Mouse (Mus musculus): Measurements from ENCODE around the gene Fabp1.
A peak's percentile ranks its signal among the peaks of the same experiment; 100 is the strongest.

Gene Fabp1

GRCm38 (mm10) chr6:71199612-71200011 lies at the start of gene Fabp1:
TSS of gene Fabp1 (plus strand) at chr6:71199827.
- DNase-seq (ENCODE audit: low spot score in 2 of 2): no peak

- DNase-seq (ENCODE audit: low spot score in 2 of 2): no peak
Observed at GRCm38 (mm10) chr6:71151098-71151497, 48.5 kb upstream of the Fabp1 start.

- DNase-seq (ENCODE audit: low spot score in 2 of 2): no peak
Observed at GRCm38 (mm10) chr6:71153486-71153885, 46.1 kb upstream of the Fabp1 start.

- DNase-seq (ENCODE audit: low spot score in 2 of 2): no peak
Observed at GRCm38 (mm10) chr6:71154861-71155260, 44.8 kb upstream of the Fabp1 start.

- no peak for DNase-seq (ENCODE audit: low spot score in 2 of 2)
Observed at GRCm38 (mm10) chr6:71156674-71157326, 42.8 kb upstream of the Fabp1 start.

- no peak for DNase-seq (ENCODE audit: low spot score in 2 of 2)
Observed at GRCm38 (mm10) chr6:71161290-71161689, 38.3 kb upstream of the Fabp1 start.

GRCm38 (mm10) chr6:71162269-71162668 lies 37.4 kb upstream of the Fabp1 start:
- no peak for DNase-seq (ENCODE audit: low spot score in 2 of 2)

GRCm38 (mm10) chr6:71164394-71164793 lies 35.2 kb upstream of the Fabp1 start:
- DNase-seq (ENCODE audit: low spot score in 2 of 2): no peak

GRCm38 (mm10) chr6:71166551-71167169 lies 33.0 kb upstream of the Fabp1 start:
- DNase-seq (ENCODE audit: low spot score in 2 of 2): peak in 1 of 2 experiments; percentile 37

- DNase-seq (ENCODE audit: low spot score in 2 of 2): no peak
Observed at GRCm38 (mm10) chr6:71172812-71173580, 26.6 kb upstream of the Fabp1 start.

- DNase-seq (ENCODE audit: low spot score in 2 of 2): no peak
Observed at GRCm38 (mm10) chr6:71180596-71180995, 19.0 kb upstream of the Fabp1 start.

GRCm38 (mm10) chr6:71184941-71185604 lies 14.6 kb upstream of the Fabp1 start:
- DNase-seq (ENCODE audit: low spot score in 2 of 2): no peak

GRCm38 (mm10) chr6:71189578-71189977 lies 10.0 kb upstream of the Fabp1 start:
- DNase-seq (ENCODE audit: low spot score in 2 of 2): no peak

GRCm38 (mm10) chr6:71190501-71190900 lies 9.1 kb upstream of the Fabp1 start:
- no peak for DNase-seq (ENCODE audit: low spot score in 2 of 2)

GRCm38 (mm10) chr6:71193151-71193740 lies 6.4 kb upstream of the Fabp1 start:
- no peak for DNase-seq (ENCODE audit: low spot score in 2 of 2)

GRCm38 (mm10) chr6:71196107-71196506 lies 3.5 kb upstream of the Fabp1 start:
- DNase-seq (ENCODE audit: low spot score in 2 of 2): no peak

GRCm38 (mm10) chr6:71197636-71198535 lies 1.7 kb upstream of the Fabp1 start:
- no peak for DNase-seq (ENCODE audit: low spot score in 2 of 2)

GRCm38 (mm10) chr6:71201925-71202324 lies 2.3 kb downstream of the Fabp1 start:
- DNase-seq (ENCODE audit: low spot score in 2 of 2): no peak

- DNase-seq (ENCODE audit: low spot score in 2 of 2): no peak
Observed at GRCm38 (mm10) chr6:71203674-71204073, 4.0 kb downstream of the Fabp1 start.

GRCm38 (mm10) chr6:71204166-71204565 lies 4.5 kb downstream of the Fabp1 start:
- no peak for DNase-seq (ENCODE audit: low spot score in 2 of 2)

GRCm38 (mm10) chr6:71208691-71209090 lies 9.1 kb downstream of the Fabp1 start:
- no peak for DNase-seq (ENCODE audit: low spot score in 2 of 2)

Measured in frontal cortex, postnatal 36 days (tissue).